Mouse (Mus musculus) G1E (cell line): ENCODE measurements at regions not wholly inside any gene's neighbourhood (a gene's known extent, or its start where the extent isn't known, plus 50 kb on each side); places are given as distances from the start of the nearest gene placed in this dataset.

Source experiments
- CTCF ChIP-seq: IDR thresholded peaks from 2 replicates; pipeline ENCODE4 v1.5.1; 2012; ENCODE audit warnings: low read depth, low read length, inconsistent platforms, mixed read lengths
- GATA1 ChIP-seq: IDR thresholded peaks from 2 replicates; pipeline ENCODE4 v1.6.1; 2012; ENCODE audit warnings: borderline replicate concordance, low read length, inconsistent platforms, mixed read lengths
- POLR2AphosphoS5 ChIP-seq: IDR thresholded peaks from 2 replicates; pipeline ENCODE4 v1.6.1; 2012; ENCODE audit warnings: low read depth, low read length, inconsistent platforms; ENCODE audit not compliant: insufficient replicate concordance
- TAL1 ChIP-seq: conservative IDR thresholded peaks from 2 replicates; pipeline ENCODE4 v1.6.1; 2012; ENCODE audit warnings: low read depth, low read length, inconsistent platforms, mixed read lengths

DNA sequence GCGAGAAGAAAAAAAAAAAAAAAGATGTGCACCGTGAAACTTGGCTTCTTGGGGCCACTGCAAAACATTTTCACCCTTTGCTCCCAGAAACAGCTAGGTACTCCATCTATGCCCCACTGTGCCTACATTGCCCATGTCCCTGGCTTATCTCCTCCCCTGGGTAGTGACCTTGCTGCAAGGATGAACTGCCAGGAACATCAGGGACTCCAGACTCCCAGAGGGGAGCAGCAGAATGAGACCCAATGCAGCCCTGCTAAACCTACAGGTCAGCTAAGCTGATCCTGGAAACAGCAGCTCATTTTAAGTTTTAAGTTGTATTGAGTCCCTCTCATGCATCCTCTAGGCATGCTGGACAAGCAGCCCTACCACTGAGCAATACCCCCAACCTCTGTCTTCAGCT, 92.2 kb upstream of the Zdhhc25 start:
- no peak for TF ChIP-seq GATA1
- TF ChIP-seq CTCF, result no peak
- TF ChIP-seq TAL1, result no peak
- no peak for TF ChIP-seq POLR2AphosphoS5
